Mouse (Mus musculus) testis, postnatal 14 days (tissue): ENCODE results near the gene Serinc1.
"Not testable (repeated sequence)": the region's sequence is repeated elsewhere in the genome, so short reads cannot be mapped to it uniquely, and the experiment has no call there.

ENCODE experiments used
- DNase-seq: peaks from one replicate; pipeline ENCODE4 v3.0.0; 2021; ENCODE audit warnings: low spot score

Gene Serinc1

GRCm38 (mm10) chr10:57532218-57533101, at the start of gene Serinc1:
TSS of gene Serinc1 (minus strand) at chr10:57532530.
- DNase-seq, result peak; percentile 95

GRCm38 (mm10) chr10:57576721-57577120, 44.4 kb upstream of the Serinc1 start:
- no peak for DNase-seq

GRCm38 (mm10) chr10:57572130-57572529, 39.8 kb upstream of the Serinc1 start:
- DNase-seq, result no peak

GRCm38 (mm10) chr10:57571211-57571730, 38.9 kb upstream of the Serinc1 start:
- DNase-seq, result peak; percentile 44

- DNase-seq, result no peak
These were observed 36.9 kb upstream of the Serinc1 start for GRCm38 (mm10) chr10:57569023-57569931.

GRCm38 (mm10) chr10:57566221-57566620, 33.9 kb upstream of the Serinc1 start:
- DNase-seq, result no peak

- no peak for DNase-seq
These were observed 25.3 kb upstream of the Serinc1 start for GRCm38 (mm10) chr10:57557597-57557996.

GRCm38 (mm10) chr10:57553719-57554118, 21.4 kb upstream of the Serinc1 start:
- no peak for DNase-seq

- no peak for DNase-seq
These were observed 17.3 kb upstream of the Serinc1 start for GRCm38 (mm10) chr10:57549631-57550030.

- DNase-seq, result not testable (repeated sequence)
These were observed 11.6 kb upstream of the Serinc1 start for GRCm38 (mm10) chr10:57543890-57544289.

- DNase-seq, result no peak
These were observed 613 bp downstream of the Serinc1 start for GRCm38 (mm10) chr10:57531616-57532217.

- no peak for DNase-seq
These were observed 1.3 kb downstream of the Serinc1 start for GRCm38 (mm10) chr10:57531076-57531475.

- DNase-seq, result no peak
These were observed 5.9 kb downstream of the Serinc1 start for GRCm38 (mm10) chr10:57526469-57526868.

- DNase-seq, result no peak
These were observed 17.1 kb downstream of the Serinc1 start for GRCm38 (mm10) chr10:57515278-57515677.

- no peak for DNase-seq
These were observed 17.7 kb downstream of the Serinc1 start for GRCm38 (mm10) chr10:57514616-57515015.

- DNase-seq, result no peak
These were observed 32.7 kb downstream of the Serinc1 start for GRCm38 (mm10) chr10:57499414-57500156.

GRCm38 (mm10) chr10:57492050-57492449, 40.3 kb downstream of the Serinc1 start:
- no peak for DNase-seq

- DNase-seq, result no peak
These were observed 43.7 kb downstream of the Serinc1 start for GRCm38 (mm10) chr10:57488591-57488990.

- DNase-seq, result no peak
These were observed 45.1 kb downstream of the Serinc1 start for GRCm38 (mm10) chr10:57487201-57487600.

GRCm38 (mm10) chr10:57486542-57487071, 45.7 kb downstream of the Serinc1 start:
- DNase-seq, result no peak
